Mouse (Mus musculus) lung, postnatal 25 days (tissue): Measurements from ENCODE around the gene Terb1.
A peak's percentile ranks its signal among the peaks of the same experiment; 100 is the strongest.

Experiments used
- DNase-seq: peaks from one replicate; pipeline ENCODE4 v3.0.0; 2022; ENCODE audit warnings: low spot score

Terb1 gene

DNA sequence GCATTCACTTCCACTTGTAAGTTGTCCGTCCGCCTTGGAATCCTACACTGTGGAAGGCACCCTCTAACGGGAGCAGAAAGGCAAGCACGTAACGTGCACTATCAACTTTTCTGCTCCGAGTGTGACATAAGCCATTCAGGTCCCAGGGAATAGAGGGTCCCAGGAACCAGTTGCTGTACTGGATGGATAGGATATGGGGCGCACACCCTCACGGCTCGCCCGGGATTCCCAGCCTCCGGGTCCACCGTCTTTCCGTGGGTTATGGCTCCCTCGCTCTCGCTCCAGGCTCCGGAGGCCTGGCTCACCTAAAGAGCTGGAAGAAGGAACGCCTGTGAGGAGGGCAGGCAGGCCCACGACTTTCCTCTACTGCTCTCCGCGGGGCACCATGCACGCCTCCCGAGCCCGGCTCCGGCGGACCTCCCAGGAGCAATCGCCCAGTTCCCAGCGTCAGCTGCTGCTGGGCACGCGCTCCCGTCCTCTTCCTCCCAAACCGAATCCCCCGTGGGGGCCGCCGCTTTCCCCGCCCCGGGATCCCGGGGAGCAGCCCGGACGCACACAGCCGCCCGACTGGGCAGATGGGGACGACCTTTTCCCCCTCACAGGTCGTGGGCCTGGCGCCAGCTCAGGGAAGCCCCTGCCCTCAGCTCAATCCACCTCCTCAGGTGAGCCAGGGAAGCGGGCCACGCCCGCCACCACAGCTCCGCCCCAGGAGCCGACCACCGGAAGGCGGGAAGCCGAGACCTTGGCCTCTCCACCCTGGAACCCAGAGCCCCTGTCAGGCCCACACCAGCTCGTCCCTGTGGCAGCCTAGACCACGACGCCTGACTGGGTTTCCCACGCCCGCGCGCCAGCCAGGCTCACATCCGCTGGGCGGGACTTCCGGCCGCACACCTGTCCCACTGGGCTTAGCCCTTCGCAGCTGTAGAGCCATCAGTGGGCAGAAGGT lies at the start of gene Terb1:
Terb1 (minus strand) TSS at position 850 of the 946 bp plus-strand sequence.
- DNase-seq = peak; percentile 23

DNA sequence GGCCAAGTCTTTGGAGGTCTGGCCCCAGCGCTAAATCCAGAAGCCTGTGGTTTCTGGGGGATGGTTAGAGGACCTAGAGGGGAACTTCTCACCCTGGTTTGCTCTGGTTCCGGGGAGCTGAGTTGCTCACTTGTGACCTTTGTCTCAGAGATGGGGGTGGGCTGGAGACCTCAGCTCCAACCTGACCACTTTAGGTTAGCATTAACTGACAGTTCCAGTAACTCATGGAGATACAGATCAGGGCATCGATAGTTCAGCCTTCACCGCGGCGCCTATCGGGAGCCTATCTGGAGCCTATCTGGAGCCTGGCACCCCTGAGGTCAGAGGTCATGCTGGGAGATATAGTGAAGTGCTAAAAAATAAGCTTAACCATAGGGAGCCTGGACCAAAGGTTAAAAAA lies 47.5 kb upstream of the Terb1 start:
- no peak for DNase-seq

DNA sequence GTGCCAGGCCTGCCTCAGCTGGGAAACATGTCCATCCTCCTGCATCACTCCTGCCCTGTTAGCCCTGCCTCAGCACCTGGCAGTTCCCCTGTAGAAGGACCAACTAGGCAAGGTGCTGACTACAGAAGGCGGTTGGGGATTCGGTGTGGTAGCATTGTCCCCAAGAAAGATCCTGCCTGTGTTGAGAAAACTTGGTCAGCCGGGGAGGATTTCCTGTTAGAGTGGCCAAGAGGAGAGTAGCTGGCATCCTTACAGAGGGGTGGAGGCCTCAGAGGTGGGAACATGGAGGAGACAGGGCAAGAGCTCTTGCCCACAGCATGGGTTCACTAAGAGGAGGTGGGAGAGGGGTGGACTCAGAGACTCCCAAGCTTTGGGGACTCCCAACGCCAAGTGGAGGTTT lies 45.5 kb upstream of the Terb1 start:
- peak; percentile 16 for DNase-seq

DNA sequence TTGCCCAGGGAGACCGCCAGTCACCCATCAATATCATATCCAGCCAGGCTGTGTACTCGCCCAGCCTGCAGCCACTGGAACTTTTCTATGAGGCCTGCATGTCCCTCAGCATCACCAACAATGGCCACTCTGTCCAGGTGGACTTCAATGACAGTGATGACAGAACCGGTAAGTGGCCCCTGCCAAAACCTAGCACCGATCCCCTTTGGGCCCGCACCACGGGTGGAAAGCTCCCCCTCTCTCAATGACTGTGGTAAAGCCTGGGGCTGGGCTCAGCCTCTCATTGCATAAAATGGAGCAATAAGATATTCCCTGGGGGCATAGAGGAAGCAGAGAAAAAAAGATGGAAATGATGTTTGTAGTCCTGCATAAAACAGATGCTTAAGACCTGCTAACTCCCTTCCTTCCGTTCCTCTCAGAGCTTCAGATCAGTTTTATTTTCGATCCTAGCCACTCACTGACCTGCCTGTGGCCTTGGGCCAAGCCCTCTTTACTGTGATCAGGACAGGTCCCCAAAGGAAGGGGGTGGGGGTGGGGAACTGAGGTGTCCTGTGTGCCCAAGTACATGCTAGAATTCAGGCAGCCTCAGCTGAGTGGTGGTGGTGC lies 33.8 kb upstream of the Terb1 start:
- no peak for DNase-seq

DNA sequence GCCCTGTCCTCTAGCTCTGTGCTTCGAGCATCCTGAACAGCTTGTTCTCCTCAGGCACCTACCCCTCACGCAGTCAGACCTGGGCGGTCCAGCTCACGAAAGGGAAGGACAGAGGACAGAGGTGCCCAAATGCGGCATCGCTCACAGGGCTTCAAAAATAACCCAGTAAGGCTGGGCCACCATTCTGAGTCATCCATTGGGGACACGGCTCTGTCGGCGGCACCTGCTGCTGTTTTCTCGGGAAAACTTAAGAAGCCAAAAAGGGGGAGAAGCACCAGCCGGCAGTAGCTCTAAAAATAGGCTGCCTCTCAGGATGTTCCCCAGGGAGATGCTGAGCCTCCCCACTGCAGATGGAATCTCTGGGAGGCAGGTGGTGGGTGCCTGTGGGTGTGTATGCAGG lies 32.5 kb upstream of the Terb1 start:
- no peak for DNase-seq

DNA sequence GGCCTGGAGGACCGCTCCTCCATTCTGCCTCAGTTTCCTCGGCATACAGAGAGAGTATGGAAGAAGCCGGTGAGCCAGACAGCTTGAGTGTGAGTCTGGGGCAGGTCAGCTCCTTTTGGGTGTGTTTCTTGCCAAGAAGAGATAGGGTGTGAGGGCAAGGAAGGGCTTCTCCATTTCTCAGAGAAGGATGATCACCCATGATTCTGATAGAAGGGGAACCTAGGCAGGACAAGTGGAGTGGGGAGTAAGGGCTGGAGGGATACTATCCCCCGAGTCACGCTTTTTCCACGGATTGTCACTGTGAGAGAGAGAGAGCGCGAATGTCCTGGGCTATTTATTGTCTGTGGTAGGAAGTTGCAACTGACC lies 31.8 kb upstream of the Terb1 start:
- DNase-seq = no peak

DNA sequence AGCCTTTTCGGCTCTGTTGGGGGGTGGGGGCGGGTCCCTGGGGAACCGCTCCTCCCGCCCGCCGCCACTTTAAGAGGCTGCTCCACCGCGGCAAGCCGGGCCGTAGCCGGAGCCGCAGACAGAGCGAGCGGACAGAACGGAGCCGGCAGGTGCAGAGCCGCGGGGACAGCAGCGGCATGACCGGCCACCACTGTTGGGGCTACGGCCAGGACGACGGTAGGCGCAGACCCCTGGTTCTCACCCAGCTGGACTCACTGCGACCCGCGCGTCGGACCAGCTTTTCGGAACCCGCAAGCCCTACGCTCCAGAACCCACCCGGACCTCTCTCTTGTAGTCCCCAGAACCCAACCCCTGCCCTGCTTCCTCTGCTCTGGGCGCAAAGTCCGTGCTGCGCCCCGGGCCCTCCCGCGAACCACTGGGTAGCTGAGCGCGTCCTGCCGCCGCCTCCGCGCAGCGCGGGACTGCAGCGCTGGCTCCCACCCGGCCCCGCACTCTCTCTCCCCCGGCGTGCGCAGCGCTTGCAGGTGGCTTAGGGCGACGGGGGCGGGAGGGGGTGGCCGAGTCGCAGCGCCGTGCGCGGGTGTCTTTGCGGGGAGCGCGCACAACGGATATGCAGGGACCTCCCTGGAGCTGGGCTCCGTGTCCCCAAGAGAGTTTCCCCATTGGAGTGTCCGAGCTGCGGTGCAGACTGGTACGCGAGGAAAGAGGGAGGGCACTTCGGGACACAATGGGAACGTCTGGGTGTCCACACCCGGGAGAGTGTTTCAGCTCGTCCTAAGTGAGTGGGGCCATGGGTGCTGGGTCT lies 31.2 kb upstream of the Terb1 start:
- no peak for DNase-seq

DNA sequence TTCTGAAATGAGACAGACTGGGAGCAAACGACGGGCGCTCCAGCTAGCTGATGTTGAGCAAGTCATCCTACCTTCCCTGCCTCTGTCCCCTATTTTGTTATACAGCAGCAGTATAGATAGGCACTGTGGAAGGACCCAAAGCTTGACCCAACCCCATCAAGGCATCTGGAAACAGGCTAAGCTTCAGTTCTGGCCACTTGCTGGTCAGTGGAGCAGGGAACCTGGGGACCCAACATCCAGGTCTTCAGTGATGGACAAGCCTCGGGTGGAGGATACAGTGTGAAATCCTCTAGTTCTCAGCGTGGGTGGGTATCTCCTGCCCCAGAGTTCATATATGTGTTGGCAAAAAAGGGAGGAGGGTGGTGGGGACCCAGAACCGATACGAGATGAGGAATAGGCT lies 30.5 kb upstream of the Terb1 start:
- DNase-seq = no peak

DNA sequence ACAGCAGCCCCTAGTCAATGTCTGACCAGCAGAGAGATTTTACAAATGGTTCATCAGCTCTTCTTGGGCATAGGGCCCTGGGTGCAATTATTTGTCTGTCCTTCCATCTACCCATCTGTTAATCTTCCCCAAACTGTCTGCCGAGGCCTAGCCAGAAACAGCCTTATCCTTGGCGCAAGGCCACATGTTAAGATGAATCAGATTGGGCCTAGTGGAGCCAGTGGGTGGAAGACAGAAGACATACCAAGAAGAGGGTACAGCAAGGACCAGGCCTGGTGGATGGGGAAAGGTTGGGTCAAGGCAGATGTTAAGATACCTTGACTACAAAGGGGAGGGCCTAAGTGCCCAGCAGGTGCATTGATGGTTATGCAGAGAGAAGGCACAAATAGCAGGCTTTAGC lies 29.9 kb upstream of the Terb1 start:
- no peak for DNase-seq

DNA sequence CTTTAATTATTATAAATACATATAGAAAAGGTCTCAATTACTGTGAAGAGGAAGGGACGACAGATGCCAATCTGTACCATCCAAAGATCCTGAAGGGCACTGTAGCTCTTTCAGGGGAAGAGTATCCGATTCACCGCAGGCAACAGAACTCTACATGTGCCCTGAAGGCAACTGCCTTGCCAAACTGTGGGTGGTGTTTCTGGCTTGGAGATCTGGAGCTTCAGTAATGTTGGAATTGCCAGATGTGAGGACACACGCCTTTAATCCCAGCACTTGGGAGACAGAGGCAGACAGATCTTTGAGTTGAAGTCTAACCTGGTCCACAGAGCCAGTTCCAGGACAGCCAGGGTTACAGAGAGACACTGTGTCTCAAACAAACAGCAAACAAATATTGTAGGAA lies 29.2 kb upstream of the Terb1 start:
- DNase-seq = no peak

DNA sequence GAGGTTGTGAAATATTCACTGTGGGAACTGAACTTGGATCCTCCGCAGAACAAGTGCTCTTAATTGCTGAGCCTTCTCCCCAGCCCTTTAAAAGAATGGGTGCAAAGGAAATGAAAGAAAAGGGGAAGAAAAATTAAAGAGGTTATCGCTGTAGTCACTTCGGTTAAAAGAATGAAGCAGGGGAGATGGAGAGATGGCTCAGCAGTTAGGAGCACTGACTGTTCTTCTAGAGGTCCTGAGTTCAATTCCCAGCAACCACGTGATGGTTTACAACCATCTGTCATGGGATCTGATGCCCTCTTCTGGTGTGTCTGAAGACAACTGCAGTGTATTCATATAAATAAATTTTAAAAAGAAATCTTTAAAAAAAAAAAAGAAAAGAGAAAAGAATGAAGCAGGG lies 26.3 kb upstream of the Terb1 start:
- no peak for DNase-seq

DNA sequence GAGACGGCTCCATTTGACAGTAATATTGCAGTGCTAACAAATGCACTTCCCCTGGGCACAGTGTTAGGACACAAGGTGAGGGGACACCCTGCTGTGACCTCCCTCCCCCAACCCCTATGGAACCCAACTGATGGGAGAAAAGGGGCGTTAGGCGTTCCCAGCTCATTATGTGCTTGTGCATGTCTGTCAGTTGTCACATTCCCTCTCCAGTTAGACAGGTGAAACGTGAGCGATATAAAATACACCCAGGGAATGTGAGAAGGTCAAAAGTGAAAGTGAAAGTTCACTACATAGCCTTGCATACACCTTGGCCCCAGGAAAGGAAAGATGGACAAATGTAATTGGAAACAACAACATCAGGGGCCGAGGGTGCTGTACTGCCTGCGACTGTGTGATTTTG lies 25.7 kb upstream of the Terb1 start:
- no peak for DNase-seq

DNA sequence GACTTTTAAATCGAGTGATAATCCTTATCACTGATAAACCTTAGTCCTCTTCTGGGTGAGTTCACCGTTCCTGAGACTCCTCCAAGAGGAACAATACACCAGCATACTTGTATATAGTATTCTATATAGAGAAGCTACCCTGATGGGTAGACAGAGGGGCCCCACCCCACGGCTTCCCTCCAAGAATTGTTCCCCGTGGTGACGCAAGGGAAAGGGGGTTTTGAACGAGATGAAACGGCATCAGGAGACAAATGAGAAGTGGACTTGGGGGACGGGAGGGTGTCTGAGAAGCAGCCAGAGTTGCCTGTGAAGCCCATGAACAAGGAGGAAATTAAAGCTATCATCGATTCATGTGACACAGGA lies 25.1 kb upstream of the Terb1 start:
- no peak for DNase-seq

DNA sequence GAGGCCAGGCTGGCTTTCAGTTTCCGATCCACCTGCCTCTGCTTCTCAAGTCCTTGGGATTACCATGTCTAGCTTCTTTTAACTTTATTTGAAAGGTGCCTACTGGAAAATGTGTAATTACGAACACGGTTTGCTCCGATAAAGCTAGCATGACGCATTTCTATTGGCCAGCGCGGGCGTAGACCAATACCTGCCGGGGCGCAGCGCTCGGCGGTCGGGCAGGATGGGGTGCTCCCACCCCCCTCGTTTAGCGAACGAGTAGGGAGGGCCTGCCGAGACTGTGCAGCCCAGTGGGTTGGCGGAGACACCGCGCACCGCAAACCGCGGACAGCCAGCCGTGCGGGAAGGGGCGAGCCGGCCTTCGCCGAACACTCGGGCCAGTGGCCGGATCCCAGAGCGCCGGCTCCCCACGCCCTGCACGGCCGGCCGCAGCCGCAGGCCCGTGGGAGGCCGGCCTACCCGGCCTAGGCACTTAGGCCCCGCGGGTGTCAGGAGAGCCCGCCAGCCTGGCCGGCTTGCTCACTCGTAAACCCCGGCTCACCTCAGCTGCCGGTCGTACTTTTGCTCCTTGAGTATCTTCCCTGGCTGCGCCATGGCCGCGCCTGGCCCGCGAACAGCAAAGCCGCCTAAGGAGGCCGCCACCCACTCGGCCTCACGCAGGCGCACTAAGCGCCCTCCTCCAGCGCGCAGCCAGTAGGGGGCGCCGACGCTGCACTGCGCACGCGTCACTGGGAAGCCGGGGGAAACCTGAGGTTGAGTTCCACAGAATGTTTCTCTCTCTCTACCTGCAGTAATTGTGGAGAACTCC lies 24.5 kb upstream of the Terb1 start, which contains the start of the genes Nae1 and Car7:
Nae1 (minus strand) TSS at position 667 of the 808 bp plus-strand sequence.
Car7 (plus strand) TSS at position 719 of the 808 bp plus-strand sequence.
- peak; percentile 92 for DNase-seq

DNA sequence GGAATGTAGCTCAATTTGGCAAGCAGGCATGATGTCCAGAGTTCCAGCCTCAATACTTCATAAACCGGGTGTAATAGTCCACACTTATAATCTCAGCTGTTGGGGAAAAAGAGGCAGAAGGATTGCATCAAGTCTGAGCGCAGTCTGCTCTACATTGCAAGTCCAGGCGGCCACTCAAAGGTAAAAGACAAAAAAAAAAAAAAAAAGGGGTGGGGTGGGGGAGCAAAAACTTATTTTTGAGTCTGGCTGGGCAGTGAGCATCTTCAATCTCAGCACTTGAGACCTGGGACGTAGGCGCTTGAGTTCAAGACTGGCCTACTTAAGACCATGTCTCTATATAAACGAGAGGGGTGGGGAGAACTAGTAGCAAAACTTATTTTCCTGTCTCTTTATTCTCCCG lies 23.8 kb upstream of the Terb1 start:
- DNase-seq = no peak

DNA sequence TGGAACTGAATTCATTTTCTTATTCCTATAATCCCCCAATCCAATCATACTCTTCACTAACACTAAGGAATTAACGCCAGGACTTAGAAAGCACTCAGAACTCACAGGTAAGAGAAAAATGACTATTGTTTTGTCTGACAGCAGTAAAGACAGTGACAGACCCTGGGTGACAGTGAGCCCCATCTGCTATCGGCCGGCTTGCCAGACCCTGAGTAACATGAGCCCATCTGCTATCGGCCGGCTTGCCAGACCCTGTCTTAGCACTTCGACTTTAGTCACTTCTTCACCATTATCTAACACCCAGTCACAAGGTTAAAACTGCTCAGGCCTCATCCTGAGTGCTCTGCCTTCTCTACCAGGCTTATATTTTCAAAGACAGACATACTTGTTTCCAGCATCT lies 20.0 kb upstream of the Terb1 start:
- DNase-seq = no peak

DNA sequence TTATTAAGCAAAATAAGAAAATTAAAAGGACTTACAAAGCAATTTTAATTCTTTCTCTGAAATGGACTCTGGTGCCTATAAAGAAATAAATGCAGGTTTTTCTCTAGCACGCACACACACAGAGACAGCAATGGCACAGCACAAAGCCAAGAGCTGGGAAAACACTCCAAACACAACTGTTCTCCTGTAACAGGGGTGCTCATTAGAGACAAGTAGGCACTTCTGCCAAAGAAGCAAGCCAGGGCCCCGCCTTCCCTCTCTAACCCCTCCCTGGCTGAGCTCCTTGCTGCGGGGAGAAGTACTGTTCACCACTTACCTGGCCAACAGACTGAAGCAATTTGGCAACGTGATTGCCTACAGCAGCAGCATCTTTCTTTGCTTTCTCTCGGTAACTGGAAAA lies 8.2 kb upstream of the Terb1 start:
- DNase-seq = peak; percentile 80

DNA sequence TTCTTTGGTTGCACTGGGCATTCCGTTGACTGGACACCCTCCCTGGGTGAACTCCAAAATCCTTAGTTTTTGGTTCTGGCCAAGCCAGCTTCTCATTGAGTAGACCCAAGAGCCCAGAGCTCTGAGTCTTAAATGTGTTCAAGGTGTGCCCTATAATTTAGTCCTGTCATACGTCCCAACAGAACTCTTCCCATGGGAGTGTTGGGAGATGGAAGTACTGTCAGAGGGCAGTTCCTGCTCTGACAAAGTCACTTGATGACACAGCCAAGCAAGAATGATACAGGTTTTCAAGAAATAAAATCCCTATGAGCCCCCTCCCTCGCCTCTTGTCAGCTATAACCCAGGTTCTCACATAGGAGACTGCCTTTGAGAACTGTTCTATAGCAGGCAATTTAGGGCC lies 424 bp upstream of the Terb1 start:
- no peak for DNase-seq

DNA sequence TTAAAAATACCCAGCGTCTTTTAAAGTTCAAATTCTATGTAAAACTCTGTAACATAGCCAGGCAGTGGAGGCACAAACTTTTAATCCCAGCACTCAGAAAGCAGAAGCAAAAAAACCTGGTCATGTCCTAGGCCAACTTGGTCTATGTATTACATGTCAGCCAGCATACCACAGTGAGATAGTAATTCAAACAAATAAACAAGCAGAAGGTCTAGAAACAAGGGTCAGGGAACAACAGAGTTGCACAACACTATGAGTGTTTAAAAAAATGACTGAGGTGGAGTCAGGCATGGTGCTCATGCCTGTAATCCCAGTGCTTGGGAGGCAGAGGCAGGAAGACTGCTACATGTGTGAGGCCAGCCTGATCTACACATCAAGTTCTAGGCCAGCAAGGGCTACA lies 30.6 kb downstream of the Terb1 start:
- no peak for DNase-seq

DNA sequence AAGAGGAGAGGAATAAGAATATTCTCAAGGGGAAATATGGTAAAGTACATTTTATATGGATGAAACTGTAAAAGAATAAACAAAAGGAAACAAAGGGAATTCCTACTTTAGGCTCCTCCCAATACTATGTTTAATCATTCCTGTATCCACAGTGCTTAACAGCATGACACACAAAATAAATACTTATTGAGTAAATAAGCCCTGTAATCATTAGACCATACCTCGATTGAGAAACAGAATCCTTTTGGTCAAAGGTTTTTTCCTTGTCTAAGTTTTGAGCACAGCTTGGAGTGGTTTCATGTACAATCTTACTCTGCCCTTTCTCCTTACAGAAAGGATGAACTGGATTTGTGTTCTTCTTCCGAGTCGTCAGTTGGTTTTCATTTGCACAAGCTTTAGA lies 37.2 kb downstream of the Terb1 start:
- DNase-seq = no peak

DNA sequence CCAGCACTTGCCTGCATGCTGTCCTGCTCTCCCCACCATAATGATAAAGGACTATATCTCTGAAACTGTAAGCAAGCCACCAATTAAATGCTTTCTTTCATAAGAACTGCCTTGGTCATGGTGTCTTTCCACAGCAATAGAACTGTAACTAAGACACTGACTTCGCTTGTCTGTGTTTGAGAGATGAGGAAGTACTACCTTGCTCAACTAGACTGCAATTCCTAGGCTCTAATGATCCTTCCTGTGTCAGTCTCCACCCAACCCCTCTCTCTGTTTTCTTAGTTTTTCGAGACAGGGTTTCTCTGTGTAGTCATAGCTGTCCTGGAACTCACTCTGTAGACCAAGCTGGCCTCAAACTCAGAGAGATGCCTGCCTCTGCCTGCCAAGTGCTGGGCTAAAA lies 42.2 kb downstream of the Terb1 start:
- DNase-seq = no peak

DNA sequence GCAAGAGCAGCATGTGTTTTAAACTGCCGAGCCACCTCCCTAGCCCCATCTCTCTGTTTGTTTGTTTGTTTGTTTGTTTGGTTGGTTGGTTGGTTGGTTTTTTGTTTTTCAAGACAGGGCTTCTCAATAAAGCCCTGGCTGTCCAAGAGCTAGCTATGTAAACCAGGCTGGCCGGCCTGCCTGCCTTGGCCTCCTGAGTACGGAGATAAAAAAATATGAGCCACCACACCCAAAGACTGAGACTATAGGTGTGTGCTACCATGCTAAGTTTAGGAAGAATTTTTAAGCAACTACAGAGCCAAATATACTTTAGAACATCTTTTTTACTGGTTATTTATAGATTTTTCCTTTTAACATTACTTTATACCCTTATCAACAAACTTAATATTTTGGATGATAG lies 57.5 kb downstream of the Terb1 start:
- no peak for DNase-seq
